Mouse (Mus musculus) hindbrain, postnatal 0 days (tissue): Measurements from ENCODE around the gene Lgi4. TPM values are rescaled to one million over a fixed set of nuclear protein-coding genes. Genes with fewer than 3 reads are reported as not detected.
A peak's percentile ranks its signal among the peaks of the same experiment; 100 is the strongest.

ENCODE experiments used
- ATAC-seq: fragments of 200-750 bp; cut with Nextera tagmentation; 2 replicates; pipeline ENCODE4 v1.8.0; 2017; ENCODE audit warnings: mild to moderate bottlenecking, moderate TSS enrichment, moderate library complexity
- DNase-seq: peaks from one replicate; pipeline ENCODE4 v3.0.0-alpha.2; 2015; ENCODE audit warnings: low spot score
- H3K27ac ChIP-seq: fragments of 300-500 bp; sonication (generic); 2 replicates; pipeline ENCODE4 v1.5.1; 2014; ENCODE audit warnings: mild to moderate bottlenecking
- H3K27me3 ChIP-seq: fragments of 300-500 bp; sonication (generic); 2 replicates; pipeline ENCODE4 v1.6.1; 2014; ENCODE audit warnings: low read length, mixed read lengths; ENCODE audit not compliant: insufficient read depth
- H3K36me3 ChIP-seq: fragments of 300-500 bp; sonication (generic); 2 replicates; pipeline ENCODE4 v1.6.1; 2014; ENCODE audit warnings: low read length, mixed read lengths; ENCODE audit not compliant: insufficient read depth
- H3K4me1 ChIP-seq: fragments of 300-500 bp; sonication (generic); 2 replicates; pipeline ENCODE4 v1.6.1; 2014; ENCODE audit warnings: antibody characterized with exemption, low read length, mixed read lengths; ENCODE audit not compliant: insufficient read depth
- H3K4me2 ChIP-seq: fragments of 300-500 bp; sonication (generic); 2 replicates; pipeline ENCODE4 v1.6.1; 2014; ENCODE audit warnings: low read depth, mild to moderate bottlenecking, low read length, moderate library complexity, mixed read lengths
- H3K4me3 ChIP-seq: fragments of 300-500 bp; sonication (generic); 2 replicates; pipeline ENCODE4 v1.5.1; 2014; ENCODE audit warnings: low read length
- H3K9ac ChIP-seq: fragments of 300-500 bp; sonication (generic); replicated peaks from 2 replicates; pipeline ENCODE4 v1.6.1; 2014; ENCODE audit warnings: mild to moderate bottlenecking, low read length, moderate library complexity, mixed read lengths
- H3K9me3 ChIP-seq: fragments of 300-500 bp; sonication (generic); 2 replicates; pipeline ENCODE4 v1.6.1; 2016; ENCODE audit warnings: low read length, mixed read lengths
- CTCF ChIP-seq: IDR thresholded peaks from 2 replicates; pipeline ENCODE4 v1.5.1; 2016; ENCODE audit warnings: antibody characterized with exemption, control low read depth, low read depth
- WGBS: fragments of 180-500 bp; shearing (Covaris S2); extraction: QIAGEN DNeasy Blood & Tissue Kit; methylation state at CpG from one replicate; pipeline ENCODE4 v1.1.7; 2014; 5-methylcytosine and 5-hydroxymethylcytosine counted together
- polyA plus RNA-seq: library from polyadenylated mRNA; unstranded; fragments of >200 nt; fragmentation: Nextera tagmentation; extraction: Ambion mirVana; gene quantifications from 2 replicates; pipeline ENCODE4 v1.2.1, GENCODE M21; 2015
- total RNA-seq: library from RNA; depleted of rRNA; stranded (reverse); fragments of >200 nt; gene quantifications from 2 replicates; pipeline ENCODE4 v1.2.3, GENCODE M21; 2014

The Lgi4 gene
- total and polyA plus RNA-seq, 2 experiments from 2014 or later, result 1.3 to 5.9 TPM

- TF ChIP-seq CTCF, result no peak
- no peaks in the 10 kb centered on the region for H3K36me3 ChIP-seq
- peak overlapping the region; percentile 39 for H3K4me2 ChIP-seq
- H3K4me1 ChIP-seq, result no peaks in the 10 kb centered on the region
- 8% methylated on average over 28 of the region's 28 CpGs for WGBS
- no peak overlapping the region for H3K27ac ChIP-seq
- H3K9me3 ChIP-seq, result no peaks in the 10 kb centered on the region
- DNase-seq, result no peak
- H3K4me3 ChIP-seq, result 0 out of 2 replicates have a peak overlapping the region, but pooled peaks have one; percentile 6
- H3K9ac ChIP-seq, result no peak overlapping the region
- 0 out of 2 replicates have a peak, but pooled peaks cover 20% of the 10 kb centered on the region for H3K27me3 ChIP-seq
- peak; percentile 30; the same call in 1 of the 2 replicates for ATAC-seq
These were observed 17.4 kb upstream of the Lgi4 start for GRCm38 (mm10) chr7:31041662-31042315.

- H3K4me3 ChIP-seq, result 0 out of 2 replicates have a peak within 1 kb of the TSS, but pooled peaks have one; percentile 6
- ATAC-seq, result no peak
- H3K27ac ChIP-seq, result no peak within 1 kb of the TSS
- WGBS, result 40% methylated on average over 10 of the region's 10 CpGs
- no peaks in the 10 kb centered on the region for H3K9me3 ChIP-seq
- H3K9ac ChIP-seq, result no peak within 1 kb of the TSS
- 0 out of 2 replicates have a peak, but pooled peaks cover 20% of the 10 kb centered on the region for H3K27me3 ChIP-seq
- H3K4me2 ChIP-seq, result peak within 1 kb of the TSS; percentile 39
- H3K36me3 ChIP-seq, result no peaks in the 10 kb centered on the region
- no peaks in the 10 kb centered on the region for H3K4me1 ChIP-seq
- no peak for DNase-seq
- no peak for TF ChIP-seq CTCF
These were observed 16.7 kb upstream of the Lgi4 start, which contains the start of gene Fxyd5 for GRCm38 (mm10) chr7:31042431-31042910. Fxyd5 (minus strand) TSS chr7:31042481.

- Histone ChIP-seq H3K4me2 (peak overlapping the region; percentile 60), H3K4me3 (peak overlapping the region; percentile 46), H3K9me3 (no peaks in the 10 kb centered on the region), H3K36me3 (no peaks in the 10 kb centered on the region), H3K27me3 (peaks cover 16% of the 10 kb centered on the region; the same call in 1 of the 2 replicates), H3K4me1 (peaks cover 19% of the 10 kb centered on the region; the same call in 1 of the 2 replicates), H3K27ac (peak overlapping the region; percentile 56), H3K9ac (peak overlapping the region; percentile 56)
- peak; percentile 84 for DNase-seq
- WGBS, result 20% methylated on average over 5 of the region's 5 CpGs
- 0 out of 2 replicates have a peak, but pooled peaks have one; percentile 1 for ATAC-seq
- peak; percentile 46 for TF ChIP-seq CTCF
These were observed 9.9 kb upstream of the Lgi4 start for GRCm38 (mm10) chr7:31049135-31049845.

- peak; percentile 19 for ATAC-seq
- DNase-seq, result peak; percentile 61
- H3K4me3 ChIP-seq, result peak overlapping the region; percentile 46
- H3K9ac ChIP-seq, result peak overlapping the region; percentile 56
- peak overlapping the region; percentile 56 for H3K27ac ChIP-seq
- WGBS, result under 1% methylated on average over 11 of the region's 15 CpGs
- peaks cover 19% of the 10 kb centered on the region; the same call in 1 of the 2 replicates for H3K4me1 ChIP-seq
- H3K4me2 ChIP-seq, result peak overlapping the region; percentile 60
- no peaks in the 10 kb centered on the region for H3K36me3 ChIP-seq
- no peaks in the 10 kb centered on the region for H3K9me3 ChIP-seq
- peaks cover 16% of the 10 kb centered on the region; the same call in 1 of the 2 replicates for H3K27me3 ChIP-seq
- TF ChIP-seq CTCF, result no peak
These were observed 9.3 kb upstream of the Lgi4 start for GRCm38 (mm10) chr7:31049846-31050281.

GRCm38 (mm10) chr7:31050487-31050886 lies 8.7 kb upstream of the Lgi4 start:
- DNase-seq (peak; percentile 25), ATAC-seq (no peak)
- no peaks in the 10 kb centered on the region for H3K9me3 ChIP-seq
- peak overlapping the region; percentile 56 for H3K9ac ChIP-seq
- peak overlapping the region; percentile 56; the same call in 1 of the 2 replicates for H3K27ac ChIP-seq
- peak overlapping the region; percentile 46 for H3K4me3 ChIP-seq
- H3K4me2 ChIP-seq, result peak overlapping the region; percentile 60
- peaks cover 16% of the 10 kb centered on the region; the same call in 1 of the 2 replicates for H3K27me3 ChIP-seq
- no peak for TF ChIP-seq CTCF
- H3K4me1 ChIP-seq, result peaks cover 22% of the 10 kb centered on the region; the same call in 1 of the 2 replicates
- 2% methylated on average over 6 of the region's 6 CpGs for whole genome bisulfite sequencing
- H3K36me3 ChIP-seq, result no peaks in the 10 kb centered on the region

- 4% methylated on average over 9 of the region's 9 CpGs for WGBS
- ATAC-seq, result peak; percentile 8
- H3K9ac ChIP-seq, result peak overlapping the region; percentile 56
- peak overlapping the region; percentile 60 for H3K4me2 ChIP-seq
- H3K4me3 ChIP-seq, result peak overlapping the region; percentile 46
- H3K4me1 ChIP-seq, result peaks cover 22% of the 10 kb centered on the region; the same call in 1 of the 2 replicates
- H3K36me3 ChIP-seq, result no peaks in the 10 kb centered on the region
- peak; percentile 69 for DNase-seq
- peaks cover 16% of the 10 kb centered on the region; the same call in 1 of the 2 replicates for H3K27me3 ChIP-seq
- TF ChIP-seq CTCF, result no peak
- H3K27ac ChIP-seq, result peak overlapping the region; percentile 56; the same call in 1 of the 2 replicates
- H3K9me3 ChIP-seq, result no peaks in the 10 kb centered on the region
These were observed 8.2 kb upstream of the Lgi4 start for GRCm38 (mm10) chr7:31050921-31051320.
